Mouse (Mus musculus) lung, embryonic 16.5 days (tissue): ENCODE measurements around the gene Luc7l3. TPM values are rescaled to one million over a fixed set of nuclear protein-coding genes. Genes with fewer than 3 reads are reported as not detected.

Experiments
- ATAC-seq: fragments of 200-750 bp; cut with Nextera tagmentation; 2 replicates; pipeline ENCODE4 v1.8.0; 2017; ENCODE audit warnings: low read depth, mild to moderate bottlenecking, moderate library complexity
- H3K27ac ChIP-seq: fragments of 300-500 bp; sonication (generic); 2 replicates; pipeline ENCODE4 v1.5.1; 2014; ENCODE audit warnings: mild to moderate bottlenecking, control low read depth, low read length
- H3K27me3 ChIP-seq: fragments of 300-500 bp; sonication (generic); 2 replicates; pipeline ENCODE4 v1.6.1; 2014; ENCODE audit warnings: low read depth, low read length, mixed read lengths; ENCODE audit not compliant: control insufficient read depth, insufficient read depth
- H3K36me3 ChIP-seq: fragments of 300-500 bp; sonication (generic); 2 replicates; pipeline ENCODE4 v1.6.1; 2014; ENCODE audit warnings: low read length; ENCODE audit not compliant: control insufficient read depth, insufficient read depth
- H3K4me1 ChIP-seq: fragments of 300-500 bp; sonication (generic); replicated peaks from 2 replicates; pipeline ENCODE4 v1.6.1; 2014; ENCODE audit warnings: low read length, mixed read lengths; ENCODE audit not compliant: control insufficient read depth, insufficient read depth
- H3K4me2 ChIP-seq: fragments of 300-500 bp; sonication (generic); 2 replicates; pipeline ENCODE4 v1.6.1; 2014; ENCODE audit warnings: low read depth, low read length, control low read depth
- H3K4me3 ChIP-seq: fragments of 300-500 bp; sonication (generic); 2 replicates; pipeline ENCODE4 v1.5.1; 2014; ENCODE audit warnings: mild to moderate bottlenecking, low read length, control low read depth
- H3K9ac ChIP-seq: fragments of 300-500 bp; sonication (generic); 2 replicates; pipeline ENCODE4 v1.6.1; 2014; ENCODE audit warnings: low read length, control low read depth
- H3K9me3 ChIP-seq: fragments of 300-500 bp; sonication (generic); 2 replicates; pipeline ENCODE4 v1.6.1; 2016; ENCODE audit warnings: low read length; ENCODE audit not compliant: control insufficient read depth
- whole genome bisulfite sequencing: fragments of 180-500 bp; shearing (Covaris S2); extraction: QIAGEN DNeasy Blood & Tissue Kit; methylation state at CpG from one replicate; pipeline ENCODE4 v1.1.7; 2014; 5-methylcytosine and 5-hydroxymethylcytosine counted together
- polyA plus RNA-seq: library from polyadenylated mRNA; unstranded; fragments of >200 nt; fragmentation: Nextera tagmentation; extraction: Ambion mirVana; gene quantifications from 2 replicates; pipeline ENCODE4 v1.2.1, GENCODE M21; 2015

Gene Luc7l3
- polyA plus RNA-seq, 1 experiment from 2014 or later: 105 TPM

DNA sequence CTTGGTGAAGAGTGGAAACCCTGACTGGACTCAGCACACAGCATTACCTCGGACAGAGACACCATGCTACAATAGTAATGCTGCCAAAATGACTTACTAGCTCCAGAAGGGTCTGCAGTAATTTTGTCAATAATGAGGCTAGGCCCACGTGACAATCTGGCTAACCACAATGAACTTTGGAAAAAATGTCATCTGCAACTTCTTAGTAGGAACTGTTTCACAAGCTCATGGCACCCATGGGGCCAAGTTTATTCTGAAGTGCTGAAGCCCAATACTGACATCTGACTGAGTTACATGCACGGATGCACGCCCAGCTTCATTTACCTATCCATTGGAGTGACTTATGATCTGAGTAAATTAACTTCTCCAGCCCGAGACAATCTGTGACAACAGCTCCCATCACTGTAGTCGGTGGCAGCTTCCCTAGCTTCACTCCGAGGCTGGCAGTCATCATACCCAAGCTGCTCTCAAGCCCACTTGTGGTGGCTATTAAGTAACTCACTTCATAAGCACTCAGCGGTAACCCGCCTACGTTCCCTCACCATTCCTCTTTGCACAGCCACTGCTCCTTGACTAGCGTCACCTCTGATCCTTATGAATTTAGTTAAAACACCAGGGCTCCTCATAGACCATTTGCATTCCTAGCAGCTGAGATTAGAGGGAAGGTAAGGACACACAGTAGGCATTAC, 35.8 kb downstream of the Luc7l3 start:
- Histone ChIP-seq H3K9ac (no peak overlapping the region), H3K9me3 (no peaks in the 10 kb centered on the region), H3K4me3 (no peak overlapping the region), H3K4me2 (no peak overlapping the region), H3K36me3 (peaks cover 21% of the 10 kb centered on the region), H3K27ac (no peak overlapping the region), H3K4me1 (peaks cover 6% of the 10 kb centered on the region), H3K27me3 (no peaks in the 10 kb centered on the region)
- 66% methylated on average over 11 of the region's 11 CpGs for WGBS
- peak; percentile 84 for ATAC-seq

- ATAC-seq: no peak
- Histone ChIP-seq H3K27me3 (no peaks in the 10 kb centered on the region), H3K36me3 (peaks cover 15% of the 10 kb centered on the region; the same call in 1 of the 2 replicates), H3K9me3 (no peaks in the 10 kb centered on the region), H3K4me2 (no peak overlapping the region), H3K9ac (no peak overlapping the region), H3K4me3 (no peak overlapping the region), H3K27ac (no peak overlapping the region), H3K4me1 (peaks cover 6% of the 10 kb centered on the region)
- WGBS: 85% methylated on average over 6 of the region's 6 CpGs
These were observed 38.2 kb downstream of the Luc7l3 start for GRCm38 (mm10) chr11:94283536-94284099.

DNA sequence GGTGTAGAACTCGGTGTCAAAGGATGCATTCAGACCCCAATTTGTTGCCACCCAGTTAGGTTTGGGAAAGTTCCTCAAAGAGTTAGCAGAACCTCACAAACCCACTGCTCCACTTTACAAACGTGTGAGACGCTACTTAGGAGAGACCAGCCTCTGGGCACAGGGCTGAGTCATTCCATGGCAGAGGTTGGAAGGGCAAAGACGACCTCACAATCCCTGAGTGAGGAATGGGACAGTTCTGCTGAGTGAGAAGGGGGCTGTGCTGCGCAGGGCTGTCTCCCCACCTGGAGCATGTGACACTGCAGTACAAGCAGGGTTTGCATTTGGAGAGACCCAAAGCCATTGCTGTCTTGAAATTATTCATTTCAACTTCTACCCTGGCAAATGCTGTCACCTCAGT, 39.5 kb downstream of the Luc7l3 start:
- 52% methylated on average over 5 of the region's 5 CpGs for WGBS

GRCm38 (mm10) chr11:94281199-94282181, 40.3 kb downstream of the Luc7l3 start, which contains the start of gene Gm21885:
TSS of gene Gm21885 (plus strand) at chr11:94281873.
- Histone ChIP-seq H3K27ac (no peak within 1 kb of the TSS), H3K4me1 (peaks cover 4% of the 10 kb centered on the region)

More for the DNA sequence above, 39.5 kb downstream of the Luc7l3 start:
- Histone ChIP-seq H3K36me3 (peaks cover 10% of the 10 kb centered on the region; the same call in 1 of the 2 replicates), H3K4me1 (peaks cover 6% of the 10 kb centered on the region), H3K4me3 (no peak overlapping the region), H3K27ac (no peak overlapping the region), H3K9ac (no peak overlapping the region), H3K9me3 (no peaks in the 10 kb centered on the region), H3K4me2 (no peak overlapping the region), H3K27me3 (no peaks in the 10 kb centered on the region)
- ATAC-seq: no peak

DNA sequence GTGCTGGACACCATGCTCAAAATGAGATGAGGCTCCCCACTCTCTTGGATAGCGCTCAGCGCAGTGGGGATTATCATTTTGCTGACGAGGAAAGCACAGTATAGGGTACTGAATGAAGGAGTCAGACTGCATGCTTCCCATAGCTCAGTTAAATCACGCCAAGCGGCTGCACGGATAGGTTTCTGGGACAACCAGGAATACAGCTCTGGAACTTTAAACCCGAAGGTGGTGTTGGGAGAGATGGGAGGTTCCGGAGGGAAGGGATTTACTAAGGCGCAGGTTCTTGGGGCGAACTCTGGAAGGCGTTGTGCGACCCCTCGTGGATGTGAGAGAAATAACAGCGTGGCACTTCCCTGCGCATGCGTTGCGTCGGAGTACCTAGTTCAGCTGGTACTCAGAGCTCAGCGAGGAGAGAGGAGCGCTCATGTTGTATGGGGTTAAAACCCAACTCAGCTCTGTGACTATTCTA, 44.9 kb downstream of the Luc7l3 start:
- no peaks in the 10 kb centered on the region for H3K36me3 ChIP-seq
- H3K27me3 ChIP-seq: no peaks in the 10 kb centered on the region
- no peaks in the 10 kb centered on the region; the same call in 1 of the 2 replicates for H3K4me1 ChIP-seq
- no peak overlapping the region for H3K27ac ChIP-seq
- H3K4me2 ChIP-seq: peak overlapping the region; percentile 62
- H3K9ac ChIP-seq: peak overlapping the region; percentile 61
- no peaks in the 10 kb centered on the region for H3K9me3 ChIP-seq
- peak overlapping the region; percentile 48 for H3K4me3 ChIP-seq
- peak; percentile 78 for ATAC-seq
- 8% methylated on average over 20 of the region's 20 CpGs for WGBS

More at GRCm38 (mm10) chr11:94281199-94282181, 40.3 kb downstream of the Luc7l3 start, which contains the start of gene Gm21885:
- Histone ChIP-seq H3K4me3 (no peak within 1 kb of the TSS), H3K27me3 (no peaks in the 10 kb centered on the region), H3K4me2 (no peak within 1 kb of the TSS), H3K36me3 (peaks cover 10% of the 10 kb centered on the region; the same call in 1 of the 2 replicates), H3K9ac (no peak within 1 kb of the TSS), H3K9me3 (no peaks in the 10 kb centered on the region)
- ATAC-seq: no peak
- 70% methylated on average over 11 of the region's 11 CpGs for WGBS

- Histone ChIP-seq H3K4me3 (no peak overlapping the region), H3K27me3 (no peaks in the 10 kb centered on the region), H3K36me3 (no peaks in the 10 kb centered on the region), H3K9ac (no peak overlapping the region), H3K27ac (no peak overlapping the region), H3K4me1 (no peaks in the 10 kb centered on the region; the same call in 1 of the 2 replicates), H3K4me2 (no peak overlapping the region), H3K9me3 (no peaks in the 10 kb centered on the region)
- no peak for ATAC-seq
- 81% methylated on average over 2 of the region's 2 CpGs for WGBS
These were observed 46.1 kb downstream of the Luc7l3 start for GRCm38 (mm10) chr11:94275686-94276085.

DNA sequence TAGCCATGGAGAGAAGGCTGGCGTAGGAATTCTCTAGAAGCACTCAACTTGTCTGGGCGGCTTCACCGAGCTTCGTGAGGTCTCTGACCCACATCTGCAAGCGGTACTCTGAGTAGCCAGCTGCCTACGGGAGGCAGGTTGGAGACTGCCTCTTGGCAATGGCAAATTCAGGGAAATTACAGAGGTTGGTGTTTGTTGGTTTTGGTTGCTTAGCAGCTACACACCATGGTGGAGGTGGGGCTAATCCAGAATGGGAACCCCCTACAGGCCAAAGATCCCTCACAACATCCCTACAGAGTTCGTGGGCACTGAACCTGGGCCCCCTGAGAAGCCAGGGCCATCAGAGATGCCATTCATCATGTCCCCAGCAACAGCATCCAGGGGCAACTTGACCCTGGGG, 46.6 kb downstream of the Luc7l3 start:
- Histone ChIP-seq H3K36me3 (no peaks in the 10 kb centered on the region), H3K9ac (no peak overlapping the region), H3K4me1 (no peaks in the 10 kb centered on the region; the same call in 1 of the 2 replicates), H3K27me3 (no peaks in the 10 kb centered on the region), H3K4me2 (no peak overlapping the region), H3K9me3 (no peaks in the 10 kb centered on the region), H3K4me3 (no peak overlapping the region), H3K27ac (no peak overlapping the region)
- no peak for ATAC-seq
- 75% methylated on average over 7 of the region's 7 CpGs for WGBS

DNA sequence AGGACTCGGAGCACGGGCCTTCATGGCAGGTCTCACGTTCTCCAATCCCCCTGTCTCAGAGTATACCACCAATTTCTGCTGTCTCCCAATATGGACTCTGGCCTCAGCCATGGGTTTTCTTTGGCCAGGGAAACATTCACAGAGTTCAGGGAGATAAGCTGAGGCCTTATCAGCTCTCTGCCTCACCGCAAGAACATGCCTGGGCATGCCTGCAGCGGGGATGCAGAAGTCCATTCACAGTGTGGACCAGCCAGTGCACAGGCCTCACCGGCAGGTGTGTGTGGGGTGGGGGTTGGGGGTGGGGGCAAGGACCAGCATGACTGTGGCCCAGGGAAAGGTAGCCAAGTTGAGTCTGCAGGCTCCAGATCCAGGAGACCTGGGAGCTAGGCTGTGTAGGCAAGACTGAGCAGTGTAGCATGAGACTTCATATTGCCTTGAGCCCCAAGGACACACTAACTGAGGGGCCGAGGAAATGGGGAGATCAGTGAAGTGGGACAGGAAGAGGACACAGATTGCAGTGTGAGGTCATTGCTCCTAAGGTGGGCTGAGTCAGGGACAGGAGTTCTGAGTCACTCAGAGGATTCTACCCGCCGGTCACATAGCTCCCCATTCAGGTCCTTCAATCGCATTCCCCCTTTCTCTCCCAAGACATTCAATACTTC, 47.5 kb downstream of the Luc7l3 start:
- 77% methylated on average over 10 of the region's 10 CpGs for WGBS
- Histone ChIP-seq H3K4me1 (no peaks in the 10 kb centered on the region; the same call in 1 of the 2 replicates), H3K36me3 (no peaks in the 10 kb centered on the region), H3K27ac (no peak overlapping the region), H3K4me2 (no peak overlapping the region), H3K27me3 (no peaks in the 10 kb centered on the region), H3K9me3 (no peaks in the 10 kb centered on the region), H3K4me3 (no peak overlapping the region), H3K9ac (no peak overlapping the region; the same call in 1 of the 2 replicates)
- ATAC-seq: no peak
